Mouse (Mus musculus): Measurements from ENCODE around the gene Mpc1. TPM values are rescaled to one million over a fixed set of nuclear protein-coding genes. Genes with fewer than 3 reads are reported as not detected.

Gene Mpc1
- total RNA-seq, 2 experiments from 2014 or later: 496 to 503 TPM

DNA sequence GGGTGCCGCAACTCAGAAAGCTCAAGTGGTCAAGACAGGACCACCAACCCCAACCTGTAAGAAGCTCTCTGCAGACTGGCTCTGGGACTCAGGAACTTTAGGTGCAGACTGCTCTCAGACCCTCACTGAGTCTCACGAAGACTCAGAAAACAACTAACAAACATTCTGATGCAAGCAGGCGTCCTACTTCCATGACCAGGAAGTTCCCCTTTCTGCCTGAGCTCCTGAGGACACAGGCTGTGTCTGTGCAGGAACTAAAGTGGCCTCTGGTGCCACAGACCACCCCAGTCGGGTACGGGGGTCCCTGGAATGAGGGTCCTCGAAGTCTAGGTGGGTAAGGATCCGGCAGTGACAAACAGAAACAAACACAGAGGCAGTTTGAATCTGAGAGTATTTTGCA, 6.0 kb upstream of the Mpc1 start:
- intact Hi-C loops (cut with DNase I): loop anchor here (5.0 kb wide), 1 partner anchor 91 kb away; no protein-coding TSS in a partner anchor
- no peak for DNase-seq

DNA sequence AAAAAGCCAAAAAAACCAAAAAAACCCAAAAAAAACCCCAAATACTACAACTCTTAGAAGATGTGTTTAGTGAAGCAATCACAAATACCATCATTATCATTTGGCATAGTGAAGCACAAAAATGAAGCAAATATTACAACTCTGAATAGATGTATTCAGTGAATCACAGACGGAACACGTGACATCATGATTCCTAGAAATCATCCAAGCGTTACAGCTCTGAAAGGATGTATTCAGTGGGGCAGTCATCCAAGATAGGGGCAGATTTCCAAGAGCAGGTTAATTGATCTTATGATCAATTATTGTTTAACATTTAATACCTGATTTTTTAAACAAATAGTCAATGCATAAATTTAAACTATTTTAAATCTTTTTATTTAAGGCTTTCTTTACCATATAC, 5.4 kb upstream of the Mpc1 start:
- DNase-seq: no peak
- intact Hi-C loops (cut with DNase I): loop anchor here (5.0 kb wide), 1 partner anchor 90 kb away; no protein-coding TSS in a partner anchor

DNA sequence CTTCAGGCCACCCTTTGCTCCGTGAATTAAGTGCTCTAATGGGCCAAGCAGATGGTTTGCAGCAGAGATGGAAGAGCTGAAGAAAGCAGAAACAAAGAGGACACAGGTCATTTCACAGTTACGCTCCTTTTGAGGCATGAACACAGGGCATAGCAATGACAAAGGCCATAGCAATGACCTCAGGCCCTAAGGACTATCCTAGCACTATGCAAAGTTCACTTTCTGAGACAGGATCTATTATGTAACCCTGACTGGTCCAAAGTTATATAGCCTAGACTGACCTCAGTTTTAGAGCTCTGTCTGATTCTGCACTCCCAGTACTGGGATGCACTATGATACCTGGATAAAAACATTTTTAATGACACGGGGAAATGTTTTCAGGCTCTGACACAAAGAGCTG, 4.3 kb upstream of the Mpc1 start:
- DNase-seq: no peak
- intact Hi-C loops (cut with DNase I): loop anchor here (5.0 kb wide), 1 partner anchor 89 kb away; no protein-coding TSS in a partner anchor

DNA sequence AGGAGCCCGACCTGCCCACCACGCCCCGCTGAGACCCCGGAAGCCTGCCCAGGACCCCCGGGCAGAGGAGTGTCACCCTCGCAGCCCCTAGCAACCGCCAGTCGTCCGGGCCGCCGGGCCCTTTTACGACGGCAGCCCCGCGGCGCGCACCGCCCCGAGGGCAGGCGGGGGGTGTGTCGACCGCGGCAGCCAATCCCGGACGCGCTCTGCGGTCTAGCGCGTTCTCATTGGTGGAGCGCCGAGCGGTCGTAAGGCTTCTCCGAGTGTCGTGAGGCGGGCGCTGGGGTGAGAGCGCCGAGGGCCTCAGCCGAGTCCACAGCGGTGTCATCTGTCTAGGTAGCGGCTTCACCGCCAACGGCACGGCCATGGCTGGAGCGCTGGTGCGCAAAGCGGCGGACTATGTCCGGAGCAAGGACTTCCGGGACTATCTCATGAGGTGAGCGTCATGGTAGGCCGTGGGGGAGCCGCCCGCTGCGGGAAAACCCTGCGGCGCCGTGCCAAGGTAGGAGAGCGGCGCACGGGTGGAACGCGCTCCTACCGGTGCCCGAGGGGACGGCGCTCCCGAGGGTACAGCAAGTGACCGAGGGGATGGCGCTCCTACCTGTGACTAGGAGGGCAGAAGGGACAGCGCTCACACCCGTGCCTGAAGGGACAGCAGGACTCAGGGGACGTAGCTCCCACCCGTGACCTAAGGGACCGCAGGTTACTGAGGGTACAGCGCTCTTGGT, 986 bp downstream of the Mpc1 start:
- DNase-seq: peak; percentile 96
- intact Hi-C loops (cut with DNase I): loop anchor here (2.0 kb wide), 2 partner anchors 21 to 27 kb away; partner anchors contain the start of gene Sft2d1

DNA sequence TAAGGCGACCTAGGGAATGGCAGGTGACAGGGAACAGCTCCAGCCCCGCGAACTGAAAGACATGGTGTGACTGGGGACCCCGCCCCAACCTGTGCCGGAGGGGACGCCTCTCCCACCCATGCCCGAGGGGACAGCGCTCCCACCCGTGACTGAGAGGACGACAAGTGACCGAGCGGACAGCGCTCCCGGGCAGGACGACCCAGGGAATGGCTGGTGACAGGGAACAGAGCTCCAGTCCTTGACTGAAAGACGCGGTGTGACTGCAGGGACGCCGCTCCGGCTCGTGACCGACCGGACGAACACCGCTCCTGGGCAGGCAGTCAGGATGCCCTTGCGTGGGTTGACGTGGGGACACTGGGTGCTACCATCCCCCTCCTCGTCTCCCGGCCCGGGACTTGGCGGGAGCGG, 1.6 kb downstream of the Mpc1 start:
- intact Hi-C loops (cut with DNase I): loop anchor here (2.0 kb wide), 1 partner anchor 21 kb away; no protein-coding TSS in a partner anchor
- peak; percentile 51 to 60 for DNase-seq

DNA sequence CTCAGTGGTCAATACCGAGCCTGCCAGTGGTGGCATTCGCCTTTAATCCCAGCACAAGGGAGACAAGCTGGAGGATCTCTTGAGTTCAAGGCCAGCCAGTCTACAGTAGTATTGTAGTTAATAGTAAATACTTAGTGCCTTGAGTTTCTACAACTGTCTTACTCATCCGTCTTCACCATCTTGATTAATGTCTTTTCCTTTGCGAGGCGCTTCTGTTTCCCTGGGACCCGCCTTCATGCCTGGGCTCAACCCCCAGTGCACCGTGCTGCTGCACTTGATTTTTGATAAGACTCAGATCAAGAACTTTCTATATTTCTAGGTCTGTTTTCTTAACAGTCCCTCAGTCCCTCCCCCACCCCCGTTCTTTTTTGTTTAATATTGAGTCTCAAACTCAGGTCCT, 2.4 kb downstream of the Mpc1 start:
- no peak for DNase-seq
- intact Hi-C loops (cut with DNase I): loop anchor here (2.0 kb wide), 1 partner anchor 20 kb away; no protein-coding TSS in a partner anchor

DNA sequence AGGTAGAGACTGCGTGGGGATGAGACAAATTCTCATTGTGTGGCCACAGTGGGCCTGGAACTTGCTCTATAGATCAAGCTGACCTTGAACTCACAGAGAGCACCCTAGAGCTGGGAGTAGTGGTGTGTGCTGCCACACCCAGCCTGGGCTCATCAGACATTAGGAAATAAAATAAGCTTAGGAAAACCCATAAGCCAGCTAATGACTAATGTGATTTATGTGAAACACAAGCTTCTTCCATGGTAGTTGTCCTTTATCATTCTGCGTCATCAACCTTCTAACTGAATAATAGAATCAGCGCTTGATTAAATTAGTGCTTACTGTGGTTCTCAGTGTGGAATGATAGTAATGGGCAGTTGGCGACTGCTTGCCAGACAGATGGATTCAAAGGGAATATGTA, 4.3 kb downstream of the Mpc1 start:
- intact Hi-C loops (cut with DNase I): no loop called here
- DNase-seq: no peak

DNA sequence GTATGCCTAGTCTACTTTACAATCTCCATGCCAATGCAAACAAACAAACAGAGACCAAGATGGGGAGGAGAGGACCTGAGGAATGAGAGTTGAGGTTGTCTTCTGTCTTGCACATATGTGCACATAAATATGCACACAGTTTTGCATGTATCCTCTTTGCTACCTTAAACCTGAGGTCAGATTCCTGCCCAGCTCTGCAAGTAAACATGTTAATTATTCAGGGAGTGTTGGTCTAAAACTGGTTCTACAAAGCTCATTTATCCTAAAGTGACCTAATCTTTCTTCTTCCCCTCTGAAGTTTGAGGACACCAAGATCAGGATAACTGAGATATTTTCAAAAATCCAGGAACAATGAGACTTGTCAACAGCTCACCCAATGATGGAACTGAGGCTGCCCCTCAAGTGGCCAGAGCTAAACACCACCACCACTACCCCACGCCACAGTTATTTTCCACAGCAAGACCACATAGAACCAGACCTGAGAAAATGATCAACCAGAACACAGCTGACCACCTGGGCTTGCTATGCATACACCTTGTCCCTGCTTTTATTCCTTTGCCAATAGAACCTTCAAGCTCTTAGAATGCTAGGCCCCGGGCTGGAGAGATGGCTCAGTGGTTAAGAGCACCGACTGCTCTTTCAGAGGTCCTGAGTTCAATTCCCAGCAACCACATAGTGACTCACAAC, 7.4 kb downstream of the Mpc1 start:
- no peak for DNase-seq
- intact Hi-C loops (cut with DNase I): no loop called here

DNA sequence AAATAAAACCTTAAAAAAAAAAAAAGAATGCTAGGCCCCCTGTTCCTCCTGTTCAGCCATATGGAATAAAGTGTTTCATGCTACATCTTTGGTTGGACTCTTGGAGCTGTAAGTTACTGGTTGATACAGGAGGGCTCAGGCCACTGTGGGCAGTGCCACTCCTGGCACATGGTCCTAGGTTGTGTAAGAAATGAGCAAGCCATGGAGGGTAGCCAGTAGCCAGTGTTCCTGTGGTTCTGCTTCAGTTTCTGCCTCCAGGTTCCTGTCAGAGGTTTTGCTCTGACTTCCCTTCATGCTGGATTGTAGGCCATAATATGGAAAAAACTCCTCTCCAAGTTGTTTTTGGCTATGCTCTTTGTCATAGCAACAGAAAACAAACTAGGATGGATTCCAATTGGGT, 8.0 kb downstream of the Mpc1 start:
- intact Hi-C loops (cut with DNase I): no loop called here
- no peak for DNase-seq

DNA sequence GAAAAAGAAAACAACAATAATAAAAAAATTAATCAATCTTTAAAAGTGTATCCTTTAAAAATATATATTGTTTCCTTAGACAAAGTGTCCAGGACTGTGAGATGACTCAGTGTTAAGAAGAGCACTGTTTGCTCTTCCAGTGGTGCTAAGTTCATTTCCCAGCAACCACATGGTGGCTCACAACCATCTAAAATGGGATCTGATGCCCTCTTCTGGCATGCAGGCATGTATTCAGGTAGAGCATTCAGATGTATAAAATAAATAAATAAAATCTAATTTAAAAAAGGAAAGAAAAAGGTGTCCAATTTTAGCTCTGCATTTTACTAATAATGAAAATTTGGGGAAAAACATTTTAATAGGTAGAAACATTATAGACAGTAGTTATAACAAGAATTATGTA, 13.1 kb downstream of the Mpc1 start:
- intact Hi-C loops (cut with DNase I): no loop called here

DNA sequence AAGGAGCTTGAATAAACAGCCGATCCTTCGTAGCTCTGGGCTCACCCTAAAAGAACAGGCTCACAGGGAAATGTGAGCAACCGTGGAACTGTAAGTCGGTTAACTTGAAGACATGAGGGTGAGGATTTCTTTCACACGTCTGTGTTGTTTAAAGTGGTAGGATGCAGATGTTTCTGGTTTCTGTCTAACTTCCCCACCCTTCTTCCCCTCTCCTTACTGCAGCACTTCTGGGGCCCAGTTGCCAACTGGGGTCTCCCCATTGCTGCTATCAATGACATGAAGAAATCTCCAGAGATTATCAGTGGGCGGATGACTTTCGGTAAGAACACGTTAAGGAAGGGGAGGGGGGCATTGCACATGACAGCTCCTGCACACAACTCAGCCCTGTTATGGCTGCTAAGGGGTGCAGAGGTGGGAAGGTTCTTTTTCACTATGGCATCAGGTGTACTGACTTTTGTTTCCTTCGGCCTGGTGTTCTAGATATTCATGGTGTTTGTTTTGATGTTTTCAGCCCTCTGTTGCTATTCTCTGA, 13.7 kb downstream of the Mpc1 start:
- intact Hi-C loops (cut with DNase I): no loop called here

More for the DNA sequence above, 13.1 kb downstream of the Mpc1 start:
- DNase-seq: no peak

DNA sequence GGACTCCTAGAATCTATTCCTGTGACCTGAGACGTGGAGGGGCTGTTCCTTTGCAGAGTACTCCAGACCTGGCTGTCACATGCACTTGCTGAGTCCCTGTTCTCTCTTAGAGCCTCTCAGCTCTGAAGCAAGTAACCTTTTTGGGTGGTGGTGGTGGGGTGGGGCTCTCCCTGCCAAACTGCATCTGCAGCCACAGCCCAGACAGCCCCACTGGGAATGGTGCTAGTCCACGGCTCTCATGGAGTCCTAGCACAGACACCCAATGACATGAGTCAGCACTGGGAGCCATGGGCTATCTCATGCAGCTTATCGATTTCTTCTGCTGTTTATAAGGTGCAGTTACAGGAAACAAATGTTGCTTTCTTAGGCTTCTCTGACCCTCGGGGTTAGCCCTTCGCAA, 15.0 kb downstream of the Mpc1 start:
- DNase-seq: no peak
- intact Hi-C loops (cut with DNase I): no loop called here

More for the DNA sequence above, 13.7 kb downstream of the Mpc1 start:
- no peak for DNase-seq

DNA sequence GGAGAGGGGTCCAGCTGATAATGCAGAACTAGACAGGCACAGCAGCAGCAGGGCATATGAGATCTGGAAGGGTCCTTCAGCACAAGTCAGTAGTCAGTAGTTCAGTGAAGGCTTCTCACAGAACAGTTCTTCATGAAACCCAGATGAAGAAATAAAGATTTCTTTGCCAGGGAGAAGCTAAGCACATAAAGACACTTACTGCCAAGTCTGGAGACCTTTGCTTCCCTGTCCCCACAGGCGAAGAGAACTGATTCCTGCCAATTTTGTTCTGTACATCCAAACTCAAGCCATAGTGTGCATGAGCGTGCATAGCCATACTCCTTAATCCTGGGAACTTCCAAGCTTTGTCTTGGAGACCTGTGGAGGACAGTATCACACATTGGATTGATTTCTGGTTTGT, 15.6 kb downstream of the Mpc1 start:
- intact Hi-C loops (cut with DNase I): no loop called here

DNA sequence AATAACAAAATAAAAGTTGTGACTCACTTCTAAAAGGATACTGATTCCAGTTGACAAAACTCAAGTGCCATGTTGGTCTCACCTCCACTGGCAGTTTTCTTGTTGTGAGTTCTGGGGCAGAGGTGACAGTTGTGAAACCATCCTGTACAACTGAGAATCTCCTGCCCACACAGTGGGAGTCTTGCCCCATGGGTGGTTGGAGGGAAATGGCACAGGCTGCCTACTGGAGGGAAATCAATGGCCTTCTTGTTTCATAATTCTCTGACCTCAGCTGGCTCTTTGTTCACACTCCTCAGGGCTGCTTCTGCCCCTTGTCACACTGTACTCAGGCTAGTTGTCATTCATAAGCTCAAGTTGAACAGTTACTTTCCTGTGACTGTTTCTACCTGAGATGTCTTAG, 16.8 kb downstream of the Mpc1 start:
- intact Hi-C loops (cut with DNase I): no loop called here
- DNase-seq: no peak

More for the DNA sequence above, 15.6 kb downstream of the Mpc1 start:
- DNase-seq: no peak

DNA sequence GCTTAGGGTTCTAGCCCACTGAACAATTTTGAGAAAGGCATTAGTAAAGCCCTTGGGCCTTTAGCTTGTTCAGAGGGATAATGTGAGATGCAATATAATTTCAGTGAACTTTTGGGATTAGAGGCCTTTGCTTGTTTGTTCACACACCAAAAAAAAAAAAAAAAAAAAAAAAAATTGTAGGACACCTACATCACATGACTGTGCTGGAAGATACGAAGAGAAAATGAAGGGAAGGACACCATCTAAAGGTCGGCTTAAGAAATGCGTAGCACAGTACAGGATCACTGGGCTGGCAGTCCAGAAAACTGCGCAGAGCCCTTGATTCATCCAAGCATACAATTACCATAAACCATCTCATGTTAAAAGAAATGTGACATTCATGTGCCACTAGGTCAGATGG, 18.8 kb downstream of the Mpc1 start:
- intact Hi-C loops (cut with DNase I): loop anchor here (2.0 kb wide), 1 partner anchor 37 kb away; no protein-coding TSS in a partner anchor
- no peak for DNase-seq

DNA sequence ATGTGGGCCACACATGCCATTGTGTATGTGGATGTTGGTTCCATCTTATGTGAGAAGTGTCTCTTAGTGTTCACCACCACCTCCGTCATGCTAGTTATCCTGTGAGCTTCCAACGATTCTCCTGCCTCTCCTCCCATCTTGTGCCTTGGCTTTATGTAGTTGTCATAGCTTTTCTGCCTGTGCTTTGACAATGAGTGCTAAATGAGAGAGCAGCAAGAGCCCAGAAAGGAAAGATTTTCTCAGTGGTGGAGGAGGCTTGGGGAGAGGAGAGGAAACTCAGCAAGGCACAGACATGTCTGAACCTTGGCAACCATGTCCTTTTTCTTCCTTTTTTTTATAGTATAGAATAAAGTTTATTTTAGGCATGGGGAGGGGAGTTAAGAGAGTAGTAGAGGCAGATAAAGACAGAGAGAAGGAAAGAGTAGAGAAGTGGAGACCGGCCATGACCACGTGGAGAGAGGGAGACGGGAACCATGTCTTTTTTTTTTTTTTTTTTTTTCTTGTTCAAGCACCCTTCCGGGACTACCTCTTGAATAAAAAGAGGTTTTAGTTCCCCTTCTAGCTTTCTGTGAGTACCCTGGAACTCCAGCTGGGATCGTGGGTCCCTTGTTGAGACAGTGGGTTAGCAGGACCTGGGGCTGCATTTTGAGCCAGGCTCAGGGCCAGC, 20.2 kb downstream of the Mpc1 start:
- DNase-seq: no peak
- intact Hi-C loops (cut with DNase I): no loop called here

DNA sequence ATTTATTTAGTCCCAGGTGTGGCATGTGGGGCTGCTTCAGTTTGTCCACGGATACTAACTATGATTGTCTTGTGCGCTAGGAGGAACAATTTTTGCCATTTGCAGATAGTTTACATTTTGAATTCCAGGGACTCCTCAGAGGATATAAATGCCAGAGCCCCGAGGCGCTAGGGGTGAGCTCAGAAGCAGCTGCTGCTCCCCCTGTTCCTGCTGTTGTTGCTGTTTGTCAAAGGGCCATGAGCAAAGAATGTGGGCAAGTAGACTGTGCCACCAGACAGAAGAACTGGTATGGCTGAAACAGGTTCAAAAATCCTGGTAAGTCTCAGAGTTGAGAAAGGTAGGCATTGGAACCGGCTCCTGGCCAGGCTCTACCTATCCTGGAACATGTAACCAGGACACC, 21.0 kb downstream of the Mpc1 start:
- no peak for DNase-seq
- intact Hi-C loops (cut with DNase I): loop anchor here (2.0 kb wide), 1 partner anchor 19 kb away; no protein-coding TSS in a partner anchor

DNA sequence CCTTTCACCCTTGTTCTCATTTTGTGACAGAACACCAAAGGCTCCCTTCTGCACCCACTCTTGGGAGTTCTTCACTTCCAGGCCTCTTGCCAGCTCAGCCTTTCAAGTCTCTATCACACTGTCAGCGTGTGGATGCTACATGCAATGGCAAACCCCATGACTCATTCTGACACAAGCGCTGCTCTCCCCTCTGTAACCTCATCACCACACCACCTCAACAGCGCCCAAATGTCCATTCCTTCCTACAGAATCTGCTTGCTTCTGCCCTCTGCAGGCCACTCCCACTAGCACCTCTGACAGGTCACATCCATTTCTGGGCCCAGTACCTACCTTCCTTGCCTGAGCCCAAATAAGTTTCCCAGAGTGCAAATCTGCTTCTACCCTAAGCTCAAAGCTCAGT, 23.1 kb downstream of the Mpc1 start:
- intact Hi-C loops (cut with DNase I): loop anchor here (2.0 kb wide), 1 partner anchor 21 kb away; no protein-coding TSS in a partner anchor
- no peak for DNase-seq

DNA sequence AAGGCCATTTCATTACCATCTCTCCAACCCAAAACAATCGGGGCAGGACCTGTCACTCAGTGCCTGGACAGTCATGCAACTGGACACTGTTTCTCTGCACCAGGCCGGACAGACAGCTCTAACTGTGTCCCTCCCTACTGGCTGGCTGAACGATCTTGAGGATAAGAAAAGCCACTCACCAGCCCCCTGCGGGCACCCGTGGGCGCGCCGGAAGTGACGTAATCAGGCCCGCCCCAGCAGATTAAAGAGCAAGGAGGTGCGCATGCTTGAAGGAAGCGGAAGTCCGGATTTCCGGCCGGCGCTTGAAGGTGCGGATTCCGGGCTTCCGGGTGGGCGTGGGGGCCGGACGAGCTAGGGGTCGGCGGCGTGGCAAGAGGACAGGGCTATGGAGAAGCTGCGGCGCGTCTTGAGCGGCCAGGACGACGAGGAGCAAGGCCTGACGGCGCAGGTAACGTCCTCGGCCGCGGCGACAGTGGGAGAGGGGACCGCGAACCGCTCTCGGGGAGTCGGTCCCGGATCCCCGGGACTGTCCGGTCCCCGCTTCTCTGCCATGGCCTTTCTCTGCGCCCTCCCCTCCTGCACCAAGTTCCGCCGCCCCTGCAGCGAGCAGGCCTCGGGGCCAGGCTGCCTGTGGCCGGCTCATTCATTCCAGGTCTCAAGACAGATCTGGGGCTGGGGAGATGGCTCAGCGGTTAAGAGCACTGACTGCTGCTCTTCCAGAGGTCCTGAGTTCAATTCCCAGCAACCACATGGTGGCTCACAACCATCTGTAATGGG, 28.3 kb downstream of the Mpc1 start, which contains the start of gene Sft2d1:
TSS of gene Sft2d1 (plus strand) at position 265 of the 777 bp plus-strand sequence.
- peak; percentile 94 to 97 for DNase-seq
- intact Hi-C loops (cut with DNase I): loop anchor here (2.0 to 5.0 kb wide), 2 partner anchors 28 to 61 kb away; partner anchors contain the start of gene Mpc1

DNA sequence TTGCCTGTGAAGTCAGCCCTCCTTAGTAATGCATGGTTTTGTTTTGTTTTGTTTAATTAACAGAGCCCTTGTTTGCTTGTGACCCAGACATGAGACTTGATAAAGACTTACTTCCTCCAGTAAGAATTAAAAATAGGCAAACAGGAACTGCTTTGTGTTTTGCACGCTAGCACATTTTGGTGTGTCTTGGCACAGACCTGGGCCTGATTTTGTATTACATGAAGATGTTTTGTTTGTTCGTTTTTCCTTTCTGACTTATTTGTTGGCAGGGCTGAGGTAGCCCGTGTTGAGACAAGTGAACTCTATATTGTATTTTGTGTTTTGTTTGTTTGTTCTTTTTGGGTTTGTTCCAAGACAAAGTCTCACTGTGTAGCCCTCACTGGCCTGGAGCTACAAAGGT, 29.0 kb downstream of the Mpc1 start:
- no peak for DNase-seq
- intact Hi-C loops (cut with DNase I): loop anchor here (2.0 to 5.0 kb wide), 2 partner anchors 29 to 61 kb away; partner anchors contain the start of gene Mpc1

Measured in heart, postnatal 14 days (tissue).